Mouse (Mus musculus) adrenal gland (tissue): ENCODE measurements around the gene Lce1i.
"Not testable (repeated sequence)": the region's sequence is repeated elsewhere in the genome, so short reads cannot be mapped to it uniquely, and the experiment has no call there.

Experiments
- intact Hi-C: fragments of 180-260 bp; cut with DNase I; formaldehyde crosslinking; loops from one replicate; pipeline ENCODE4 v1.15.1; 2025
- long read RNA-seq, 2 experiments: library from polyadenylated mRNA; unstranded; transcript quantifications; one replicate each; pipeline ENCODE4 v2.0.0; 2020; ENCODE audit warnings: borderline replicate concordance in 1 of 2; ENCODE audit not compliant: insufficient replicate concordance in 1 of 2

Gene Lce1i
- long read RNA-seq, experiment 1: 0 reads
- long read RNA-seq, experiment 2: 0 reads

GRCm38 (mm10) chr3:92778799-92779198 lies at the start of gene Lce1i:
TSS of gene Lce1i (minus strand) at chr3:92778899.
- intact Hi-C loops: no loop called here

DNA sequence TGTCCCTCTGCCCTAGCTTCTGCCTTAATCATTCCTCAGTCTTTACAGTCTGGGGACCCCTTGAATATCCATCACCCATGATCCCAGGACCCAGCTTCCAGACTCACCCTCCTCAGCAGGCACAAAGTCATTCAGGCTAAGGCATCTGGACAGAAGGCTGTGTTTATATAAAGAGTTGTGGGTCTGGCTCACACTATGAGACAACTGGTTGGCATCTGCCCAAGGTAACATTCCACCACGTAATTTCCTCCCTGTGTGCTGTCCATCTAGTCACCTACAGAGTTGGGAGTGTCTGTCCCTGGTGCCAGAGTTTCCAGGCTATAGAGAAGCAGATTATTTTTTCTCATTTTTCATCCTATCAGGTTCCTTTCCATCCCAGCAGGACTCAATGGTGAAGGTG lies 48.4 kb upstream of the Lce1i start, which contains the start of gene Kprp:
Kprp (minus strand) TSS at position 140 of the 400 bp plus-strand sequence.
- intact Hi-C loops: no loop called here

DNA sequence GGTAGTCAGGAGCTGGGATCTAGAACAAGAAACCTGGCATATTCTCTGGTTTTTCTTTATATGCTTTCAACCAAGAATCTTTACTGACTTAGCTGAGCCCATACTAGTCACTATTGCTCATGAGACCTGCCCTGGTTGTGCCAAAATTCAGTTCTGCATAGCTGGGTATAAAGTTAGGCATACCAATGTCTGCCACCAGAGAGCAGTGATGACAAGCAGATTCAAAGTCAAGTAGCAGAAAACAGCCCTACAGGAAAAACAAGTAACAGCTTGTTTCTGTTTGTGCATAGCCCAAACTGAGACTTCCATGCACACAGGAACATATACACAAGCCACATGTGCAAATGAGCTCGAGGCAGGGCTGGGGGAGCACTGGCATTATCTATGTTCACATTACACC lies 47.1 kb upstream of the Lce1i start:
- intact Hi-C loops: no loop called here

- intact Hi-C loops: not testable (repeated sequence)
Measured at GRCm38 (mm10) chr3:92816036-92816435, 37.3 kb upstream of the Lce1i start.

DNA sequence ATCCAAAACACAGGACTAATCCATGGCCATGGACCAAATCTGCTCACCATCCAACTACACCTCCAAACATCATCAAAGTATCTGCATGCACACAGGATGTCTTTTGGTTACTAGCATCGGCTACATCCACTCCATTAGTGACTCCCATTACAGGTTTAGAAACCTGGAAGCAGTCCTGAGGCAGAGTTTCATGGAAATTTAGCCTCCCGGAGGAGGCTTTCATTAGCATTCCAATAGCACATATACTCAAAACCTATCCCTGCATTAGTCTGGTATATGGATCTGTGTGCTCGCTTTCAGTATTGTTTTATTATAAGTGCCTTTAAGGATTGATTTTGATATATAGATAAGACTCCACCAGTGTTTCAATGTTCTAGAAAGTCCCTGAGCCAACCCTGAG lies 36.9 kb upstream of the Lce1i start:
- intact Hi-C loops: no loop called here

DNA sequence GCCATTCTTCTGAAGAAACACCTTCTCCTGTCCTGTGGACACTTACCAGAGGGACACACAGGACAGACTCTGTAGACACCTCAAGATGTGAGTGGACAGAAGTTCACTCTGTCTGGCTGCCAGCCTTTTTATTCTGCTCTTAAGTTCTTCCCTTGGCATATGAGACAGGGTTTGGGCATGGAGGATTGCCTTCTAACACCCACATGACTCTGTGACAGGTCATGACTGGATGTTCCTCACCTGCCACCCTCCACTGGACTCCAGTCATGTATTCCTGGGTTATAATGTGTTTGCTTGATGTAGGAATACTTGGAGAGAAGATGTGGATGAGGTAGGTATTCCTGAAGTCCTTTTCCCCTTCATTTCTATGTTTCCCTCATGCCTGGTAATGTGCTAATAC lies 29.1 kb upstream of the Lce1i start, which contains the start of gene Lce1k:
Lce1k (minus strand) TSS at position 101 of the 400 bp plus-strand sequence.
- intact Hi-C loops: no loop called here

DNA sequence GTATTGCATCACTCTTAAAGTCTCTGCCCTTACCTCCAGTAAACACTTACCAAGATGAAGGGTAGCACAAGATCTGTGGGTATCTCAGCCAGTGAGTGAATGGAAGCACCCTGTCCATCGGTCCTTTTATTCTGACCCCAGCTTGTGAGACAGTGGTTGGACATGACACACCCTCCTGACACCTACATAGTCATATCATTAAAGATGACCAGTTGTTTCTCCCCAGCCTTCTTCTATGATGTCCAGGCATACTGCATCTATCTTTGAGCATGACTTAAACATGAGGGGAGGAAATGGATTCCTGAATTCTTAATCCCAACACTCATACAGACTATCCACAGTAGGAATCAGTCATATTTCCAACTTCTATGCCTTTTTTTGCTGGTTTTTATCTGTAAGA lies 11.7 kb upstream of the Lce1i start, which contains the start of gene Lce1j:
Lce1j (minus strand) TSS at position 101 of the 400 bp plus-strand sequence.
- intact Hi-C loops: no loop called here

DNA sequence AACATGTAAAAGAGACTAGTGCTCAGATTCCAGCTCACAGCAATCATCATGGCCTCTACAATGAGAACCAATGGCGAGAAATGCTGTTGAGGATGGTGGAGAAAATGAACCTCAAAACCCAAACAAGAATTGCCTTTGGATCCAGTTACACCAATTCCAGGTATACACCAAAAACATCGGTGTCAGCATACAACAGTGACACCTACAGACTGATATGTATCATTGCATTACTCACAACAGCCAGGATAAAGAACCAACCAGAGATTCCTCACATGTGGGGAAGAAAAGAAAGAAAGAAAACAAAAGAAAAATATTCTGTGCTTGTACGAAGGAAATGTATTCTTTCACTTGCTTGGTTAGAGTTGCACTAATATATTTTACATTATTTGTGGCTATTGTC lies 7.1 kb downstream of the Lce1i start:
- intact Hi-C loops: no loop called here

- intact Hi-C loops: no loop called here
Measured at GRCm38 (mm10) chr3:92764965-92765364, 13.7 kb downstream of the Lce1i start, which contains the start of gene Lce1h. TSS of gene Lce1h (minus strand) at chr3:92765065.

- intact Hi-C loops: no loop called here
Measured at GRCm38 (mm10) chr3:92753197-92753596, 25.5 kb downstream of the Lce1i start.

DNA sequence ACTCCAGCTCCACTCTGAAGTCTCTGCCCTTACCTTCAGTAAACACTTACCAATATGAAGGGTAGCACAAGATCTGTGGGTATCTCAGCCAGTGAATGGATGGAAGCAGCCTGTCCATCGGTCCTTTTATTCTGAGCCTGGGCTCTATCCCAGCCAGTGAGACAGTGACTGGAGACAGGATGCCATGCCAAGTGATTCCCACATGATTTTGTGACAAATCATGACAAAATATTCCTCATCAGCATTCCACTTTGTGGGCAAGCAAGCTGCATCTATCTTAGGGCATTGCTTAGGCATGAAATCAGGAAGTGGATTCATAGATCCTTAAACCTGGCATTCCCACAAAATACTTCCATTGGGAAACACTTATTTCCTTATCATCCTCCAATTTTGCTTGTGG lies 26.5 kb downstream of the Lce1i start, which contains the start of gene Lce1g:
Lce1g (minus strand) TSS at position 101 of the 400 bp plus-strand sequence.
- intact Hi-C loops: no loop called here

GRCm38 (mm10) chr3:92738996-92739395 lies 39.7 kb downstream of the Lce1i start, which contains the start of gene Gm38119:
TSS of gene Gm38119 (minus strand) at chr3:92739096.
- intact Hi-C loops: no loop called here
